Mouse (Mus musculus) c-Kit-negative CD71-positive TER-119-positive erythroid progenitor cells, embryonic 14.5 days (primary cell): ENCODE results near the gene Zbed3.

Experiments
- DNase-seq: peaks from one replicate; pipeline ENCODE4 v3.0.0-alpha.2; 2013; ENCODE audit warnings: low read depth, low spot score

Gene Zbed3

GRCm38 (mm10) chr13:95323400-95323799 lies at the start of gene Zbed3:
TSS of gene Zbed3 (plus strand) at chr13:95323612.
- DNase-seq, result no peak

- no peak for DNase-seq
Measured at GRCm38 (mm10) chr13:95278426-95279025, 44.9 kb upstream of the Zbed3 start.

DNA sequence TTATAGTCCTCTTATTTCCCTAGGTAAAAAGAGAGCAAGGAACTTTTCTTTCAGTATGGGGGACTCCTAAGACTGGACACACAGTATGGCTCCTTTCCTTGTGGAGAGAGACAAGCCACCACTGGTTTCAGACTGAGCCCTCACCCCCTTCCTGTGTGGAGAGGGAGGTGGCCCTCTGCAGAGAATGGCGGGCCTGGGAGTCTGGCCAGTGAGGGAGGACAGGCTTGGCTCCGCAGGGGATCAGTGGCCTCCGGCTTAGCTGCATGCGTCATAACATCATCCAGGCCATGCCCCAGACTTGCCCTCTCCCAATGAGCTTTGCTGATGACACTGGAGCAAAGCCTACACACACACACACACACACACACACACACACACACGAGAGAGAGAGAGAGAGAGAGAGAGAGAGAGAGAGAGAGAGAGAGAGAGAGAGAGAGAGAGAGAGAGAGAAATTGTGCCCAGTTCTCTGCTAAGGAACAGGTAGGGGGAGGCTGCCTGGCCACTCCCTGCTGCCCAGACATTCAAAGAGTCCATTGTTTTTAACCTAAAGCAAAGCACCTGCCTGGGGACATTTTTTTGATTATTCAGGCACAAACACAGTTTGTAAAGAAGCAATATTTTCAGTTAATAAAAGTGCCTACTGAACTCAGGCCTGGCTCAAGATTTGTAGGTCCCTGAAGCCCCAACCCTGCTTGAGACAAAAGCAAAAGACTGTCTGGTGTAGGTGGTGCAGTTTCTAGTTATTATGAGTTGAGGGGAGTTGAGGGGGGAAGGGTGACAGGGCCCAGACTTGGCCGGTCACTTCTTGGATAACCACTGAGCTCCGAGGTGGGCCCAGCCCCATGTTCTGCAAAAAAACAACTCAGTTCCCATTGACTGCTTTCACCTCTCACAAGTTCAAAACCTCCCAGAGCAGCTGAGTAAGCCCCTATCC lies 41.4 kb upstream of the Zbed3 start:
- DNase-seq, result no peak

GRCm38 (mm10) chr13:95286989-95287388 lies 36.4 kb upstream of the Zbed3 start:
- no peak for DNase-seq

DNA sequence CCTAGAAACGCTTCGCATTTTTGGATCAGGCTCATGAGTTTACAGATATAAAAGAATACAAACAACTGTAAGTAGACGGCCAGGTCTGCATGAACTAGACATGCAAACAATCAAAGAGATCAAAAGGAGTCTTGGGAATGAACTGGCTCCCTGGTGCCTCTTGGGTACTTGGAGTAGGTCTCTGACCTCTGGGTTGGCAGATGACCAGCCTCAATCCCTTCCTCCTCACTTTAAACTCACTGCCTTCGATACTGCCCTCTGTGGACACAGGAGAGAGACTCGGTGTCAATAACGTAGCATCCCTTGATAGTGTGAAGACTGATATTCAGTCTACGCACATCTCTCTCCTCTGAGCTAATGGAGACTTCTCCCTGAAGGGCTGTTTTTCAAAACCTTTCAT lies 35.4 kb upstream of the Zbed3 start:
- no peak for DNase-seq

GRCm38 (mm10) chr13:95291983-95292382 lies 31.4 kb upstream of the Zbed3 start:
- DNase-seq, result no peak

- DNase-seq, result no peak
Measured at GRCm38 (mm10) chr13:95299956-95300355, 23.5 kb upstream of the Zbed3 start.

DNA sequence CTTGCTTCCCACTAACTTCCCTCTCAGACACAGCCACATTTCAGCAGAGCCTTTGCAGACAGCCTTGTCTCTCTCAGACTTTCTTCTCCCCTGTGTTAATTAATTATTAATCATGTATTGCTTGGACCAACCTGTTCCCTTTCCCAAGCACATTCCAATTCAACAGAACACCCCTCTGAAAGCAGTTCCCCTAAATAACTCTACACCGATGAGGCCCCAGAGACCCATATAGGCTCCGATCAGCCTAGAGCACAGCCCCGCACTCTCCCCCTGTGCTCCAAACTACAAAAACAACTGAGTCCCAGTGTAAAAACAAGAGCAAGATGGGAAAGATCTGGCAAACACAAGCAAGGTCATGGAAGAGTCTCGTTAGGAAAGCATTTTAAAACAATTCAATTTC lies 16.8 kb upstream of the Zbed3 start:
- no peak for DNase-seq

DNA sequence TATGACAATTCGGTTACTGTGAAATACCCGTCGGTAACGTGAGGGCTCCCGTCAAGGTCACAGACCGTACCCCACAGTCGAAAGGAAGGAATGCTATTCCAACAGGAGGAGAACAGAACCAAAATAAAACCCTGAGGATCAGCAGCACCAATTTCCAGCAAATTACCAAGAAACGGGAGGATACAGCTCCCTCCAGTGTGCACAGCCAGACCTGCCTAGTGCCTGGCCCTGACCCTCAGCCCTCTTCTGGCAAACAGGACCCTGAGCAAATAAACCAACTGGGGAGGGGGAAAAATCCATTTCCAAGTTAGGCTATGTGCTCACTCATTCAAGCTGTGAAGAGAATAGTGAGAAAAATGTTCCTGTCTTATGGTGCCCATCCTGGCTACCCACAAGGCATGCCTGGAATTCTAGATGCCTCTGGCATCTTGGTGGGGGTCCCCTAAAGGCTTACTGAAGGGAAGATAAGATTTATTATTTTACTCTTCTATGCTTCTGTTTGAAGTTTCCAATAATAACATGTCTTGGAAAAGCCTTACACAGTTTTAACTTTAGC lies 16.2 kb upstream of the Zbed3 start:
- no peak for DNase-seq

- no peak for DNase-seq
Measured at GRCm38 (mm10) chr13:95312016-95312415, 11.4 kb upstream of the Zbed3 start.

DNA sequence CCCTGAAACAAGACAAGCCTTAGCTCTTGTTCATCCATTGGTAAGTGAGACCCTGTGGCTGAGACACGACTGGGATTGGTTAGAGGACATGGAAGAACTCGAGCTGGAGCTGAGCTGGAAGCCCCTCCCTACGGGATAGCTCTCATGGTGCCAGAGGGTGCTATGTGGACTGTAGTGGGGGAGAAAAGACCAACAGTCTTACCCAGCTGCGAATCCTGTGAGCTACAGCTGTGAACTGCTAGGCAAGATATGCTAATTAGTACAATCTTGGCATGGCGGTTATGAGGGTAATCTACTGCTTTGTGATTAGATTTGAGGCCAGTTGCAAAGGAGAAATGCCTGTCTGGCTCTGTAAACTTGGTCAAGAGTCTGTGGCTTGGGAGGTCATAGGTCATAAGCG lies 4.3 kb upstream of the Zbed3 start:
- no peak for DNase-seq

GRCm38 (mm10) chr13:95320451-95320850 lies 3.0 kb upstream of the Zbed3 start:
- DNase-seq, result no peak

- no peak for DNase-seq
Measured at GRCm38 (mm10) chr13:95323950-95324625, 676 bp downstream of the Zbed3 start.

GRCm38 (mm10) chr13:95324626-95325079 lies 1.2 kb downstream of the Zbed3 start:
- no peak for DNase-seq

DNA sequence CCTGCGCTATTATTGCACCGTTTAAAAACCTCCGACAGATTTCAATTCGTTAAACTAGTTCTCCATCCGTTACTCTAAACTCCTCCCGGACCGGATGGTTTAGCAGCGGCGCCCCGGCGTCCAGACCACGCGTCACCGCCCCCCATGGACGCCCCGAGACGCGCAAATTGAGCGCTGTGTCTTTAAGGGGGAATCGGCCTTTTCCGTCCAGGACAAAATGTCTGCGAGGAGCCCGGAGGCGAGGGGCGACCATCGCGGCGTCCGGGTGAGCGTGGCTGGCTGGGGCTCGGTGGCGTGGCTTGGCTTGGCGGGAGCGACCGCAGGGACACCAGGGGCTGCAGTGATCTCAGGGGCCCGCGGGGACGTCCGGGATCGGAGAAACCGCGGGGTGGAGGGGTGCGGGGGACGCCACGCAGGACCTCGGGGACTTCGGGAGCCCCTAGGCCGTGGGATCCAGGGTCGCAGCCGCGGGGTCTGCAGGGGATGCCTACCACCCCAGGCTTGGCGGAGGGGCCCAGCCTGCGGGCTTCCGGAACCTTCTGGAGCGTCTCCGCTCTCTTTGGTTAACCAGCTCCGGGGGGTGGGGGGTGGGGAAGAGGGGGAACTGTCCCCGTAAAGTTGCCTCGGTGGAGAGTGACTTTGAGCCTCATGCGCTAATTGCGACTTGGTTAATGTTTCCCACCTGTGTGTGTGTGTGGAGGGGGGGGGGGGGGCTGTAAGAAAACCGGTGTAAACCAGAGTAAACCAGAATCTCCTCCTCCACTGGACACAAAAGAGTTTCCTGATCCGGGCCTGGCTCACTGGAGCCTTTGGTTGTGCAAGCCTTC lies 1.9 kb downstream of the Zbed3 start:
- DNase-seq, result no peak

DNA sequence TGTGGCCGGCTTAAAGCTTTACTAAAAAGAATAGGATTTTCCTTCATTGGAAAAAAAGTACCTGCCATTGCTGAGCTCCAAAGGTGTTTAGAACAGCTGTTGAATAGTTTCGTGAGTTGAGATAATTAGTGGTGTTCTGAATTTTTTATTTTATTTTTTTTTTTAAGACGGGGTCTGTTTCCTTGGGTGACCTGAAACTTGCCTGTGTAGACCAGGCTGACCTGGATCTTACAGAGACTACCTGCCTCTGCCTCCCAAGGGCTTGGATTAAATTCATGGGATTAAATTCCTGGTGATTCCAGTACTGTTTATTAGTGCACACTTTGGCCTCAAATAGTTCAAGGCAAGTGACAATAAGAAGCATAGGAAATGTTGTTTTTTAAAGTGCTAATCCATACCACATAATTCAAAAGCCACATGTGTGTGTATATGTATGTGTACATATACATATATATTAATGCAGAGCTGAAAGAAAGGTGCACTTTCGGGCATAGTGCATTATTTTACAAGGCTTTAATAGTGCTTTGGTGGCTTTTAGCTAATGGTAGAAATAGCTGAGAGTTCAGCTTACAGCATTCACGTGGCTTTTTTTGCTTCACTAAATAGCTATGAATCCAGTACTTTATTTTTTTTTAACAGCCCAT lies 2.6 kb downstream of the Zbed3 start:
- DNase-seq, result no peak

DNA sequence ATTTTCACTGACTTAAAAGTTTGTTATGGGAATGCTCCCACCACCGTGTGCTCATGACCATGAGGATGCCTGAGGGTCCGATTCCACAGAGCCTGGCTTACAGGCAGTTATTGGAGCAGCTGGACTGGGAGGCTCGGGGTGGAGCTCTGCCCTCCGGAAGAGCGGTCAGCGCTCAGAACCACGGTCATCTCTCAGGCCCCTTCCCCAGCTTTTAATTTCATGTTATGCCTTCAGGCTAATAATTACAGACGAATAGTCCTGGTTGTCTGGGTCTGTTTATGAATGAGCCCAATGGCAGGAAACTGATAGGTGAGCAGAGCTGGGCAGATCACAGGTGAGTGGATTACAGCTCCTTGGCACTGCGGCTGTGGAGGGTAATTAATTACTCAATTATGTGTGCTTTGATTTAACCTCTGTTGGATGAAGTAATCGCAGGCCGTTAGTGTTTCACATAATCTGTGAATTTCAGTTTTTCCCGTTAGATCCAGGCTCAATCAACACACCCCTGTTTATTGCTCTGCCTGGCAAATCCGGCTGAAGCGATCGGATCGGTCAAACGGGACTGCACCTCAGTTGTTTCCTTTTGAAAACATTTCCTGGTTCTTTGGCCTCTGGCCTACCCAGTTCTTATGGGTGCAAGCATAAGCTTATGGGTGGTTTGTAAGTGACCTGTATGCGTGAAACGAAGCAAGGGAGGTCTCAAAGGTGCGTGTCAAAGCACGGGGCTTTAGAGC lies 3.4 kb downstream of the Zbed3 start:
- no peak for DNase-seq

DNA sequence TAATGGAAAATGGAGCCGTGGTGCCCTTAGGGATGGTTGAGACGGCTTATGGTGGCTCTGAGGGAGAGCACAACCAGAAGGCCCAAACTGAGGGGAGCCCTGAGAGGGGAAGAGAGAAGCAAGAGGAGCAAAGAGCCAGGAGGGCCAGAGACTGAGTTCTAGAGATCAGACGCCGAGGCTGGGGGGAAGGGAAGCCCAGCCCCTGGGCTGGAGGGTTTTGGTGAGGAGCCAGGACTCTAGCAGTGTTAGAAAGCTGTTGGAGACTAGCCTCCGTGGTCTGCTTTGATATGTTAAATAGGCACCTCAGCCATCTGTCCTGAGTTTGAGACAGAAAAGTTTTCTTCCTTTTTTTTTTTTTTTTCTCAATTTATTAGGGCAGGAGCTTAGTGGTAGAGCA lies 3.9 kb downstream of the Zbed3 start:
- DNase-seq, result no peak

GRCm38 (mm10) chr13:95328767-95329166 lies 5.4 kb downstream of the Zbed3 start:
- DNase-seq, result no peak

GRCm38 (mm10) chr13:95330507-95330906 lies 7.1 kb downstream of the Zbed3 start:
- no peak for DNase-seq
